Comparison of ENCODE assay signal across 12 mouse cellular contexts in genomic region chr9:32886008-32886650, GRCm38 (mm10).
DNase-seq lines count a peak whose midpoint lies in the region; ATAC-seq lines count a peak whose summit lies in the region.
"Had no signal": no experiment of that assay in that cellular context is flagged by ENCODE, and none has a peak within 500 bp of the region (broad histone marks: within the 10 kb centered on the region; RNA-seq: fewer than 3 reads in every experiment).

No protein-coding gene starts in this region.

- no peaks in the 10 kb centered on the region for H3K36me3 ChIP-seq in neural tube, embryonic 11.5 days (ENCODE audit: control insufficient read depth, insufficient read depth, low read length)
- no peaks in the 10 kb centered on the region for H3K36me3 ChIP-seq in neural tube, embryonic 15.5 days
- H3K36me3 ChIP-seq: midbrain, embryonic 12.5 days had no signal

- H3K4me3 ChIP-seq in neural tube, embryonic 11.5 days (ENCODE audit: low read depth, low read length), result no peak overlapping the region
- no peak overlapping the region for H3K4me3 ChIP-seq in neural tube, embryonic 15.5 days (replicated peaks)
- H3K4me3 ChIP-seq: midbrain, embryonic 12.5 days had no signal

- no peaks in the 10 kb centered on the region for H3K4me1 ChIP-seq in neural tube, embryonic 11.5 days (ENCODE audit: control insufficient read depth, insufficient read depth, low read length)
- no peaks in the 10 kb centered on the region for H3K4me1 ChIP-seq in neural tube, embryonic 15.5 days

- H3K27me3 ChIP-seq in neural tube, embryonic 11.5 days (ENCODE audit: control insufficient read depth, insufficient read depth, low read length), result no peaks in the 10 kb centered on the region
- no peaks in the 10 kb centered on the region for H3K27me3 ChIP-seq in neural tube, embryonic 15.5 days (replicated peaks)
- H3K27me3 ChIP-seq: midbrain, embryonic 12.5 days had no signal

- no peak overlapping the region for H3K4me2 ChIP-seq in neural tube, embryonic 11.5 days (ENCODE audit: low read depth)
- H3K4me2 ChIP-seq in neural tube, embryonic 15.5 days, result no peak overlapping the region
- H3K4me2 ChIP-seq: midbrain, embryonic 12.5 days had no signal

- peak; percentile 8 to 10 for DNase-seq in adrenal gland, postnatal 36 days
- DNase-seq in adrenal gland, adult 18-20 months (ENCODE audit: low spot score in 2 of 2), result no peak
- DNase-seq in neural tube, embryonic 11.5 days (ENCODE audit: low spot score), result peak; percentile 19
- peak; percentile 26 to 45 for DNase-seq in kidney, postnatal 4 days
- no peak for DNase-seq in cerebellum, postnatal 14 days
- no peak for DNase-seq in yolk sac, embryonic 10.5 days (ENCODE audit: low spot score)
- no peak for DNase-seq in T-cell, adult 2 months (ENCODE audit: low spot score)
- DNase-seq: cerebellum, postnatal 36 days; right cerebral cortex, adult 18-20 months; thymus, postnatal 25 days had no signal

- H3K27ac ChIP-seq in neural tube, embryonic 11.5 days (ENCODE audit: low read depth, low read length), result no peak overlapping the region
- H3K27ac ChIP-seq in neural tube, embryonic 15.5 days (replicated peaks), result no peak overlapping the region
- H3K27ac ChIP-seq: midbrain, embryonic 12.5 days had no signal

- no peak overlapping the region for H3K9ac ChIP-seq in neural tube, embryonic 11.5 days (ENCODE audit: low read length)
- no peak overlapping the region for H3K9ac ChIP-seq in neural tube, embryonic 15.5 days (replicated peaks)
- H3K9ac ChIP-seq: midbrain, embryonic 12.5 days had no signal

- WGBS in neural tube, embryonic 11.5 days, result 54% methylated on average over 6 of the region's 6 CpGs
- 58% methylated on average over 6 of the region's 6 CpGs for WGBS in neural tube, embryonic 15.5 days

- ATAC-seq in neural tube, embryonic 11.5 days (ENCODE audit: insufficient read depth, low FRiP score, low TSS enrichment), result no peak
- no peak for ATAC-seq in neural tube, embryonic 15.5 days (ENCODE audit: low FRiP score)

- no peaks in the 10 kb centered on the region for H3K9me3 ChIP-seq in neural tube, embryonic 11.5 days (ENCODE audit: control insufficient read depth, low read length)
- no peaks in the 10 kb centered on the region for H3K9me3 ChIP-seq in neural tube, embryonic 15.5 days (replicated peaks)
- H3K9me3 ChIP-seq: midbrain, embryonic 12.5 days had no signal

Comparison
In these comparisons a context has a peak if more than half of its experiments do, and no peak if none do; other contexts are left out.
1. DNase-seq: peak in adrenal gland, postnatal 36 days (2 of 2), neural tube, embryonic 11.5 days (single experiment) and kidney, postnatal 4 days (2 of 2); none in adrenal gland, adult 18-20 months (0 of 2), cerebellum, postnatal 14 days (0 of 2), yolk sac, embryonic 10.5 days (single experiment) and T-cell, adult 2 months (single experiment).